Mouse (Mus musculus): ENCODE data around the gene Nav2. TPM values are rescaled to one million over a fixed set of nuclear protein-coding genes. Genes with fewer than 3 reads are reported as not detected.

Nav2 gene
- total and polyA plus RNA-seq, 3 experiments: 1.0 TPM; not detected in 2

- H3K4me3 ChIP-seq (ENCODE audit: low read depth, low read length): no peak overlapping the region
- no peak for ATAC-seq (ENCODE audit: extremely low read depth, insufficient number of reproducible peaks, low FRiP score, poor library complexity, severe bottlenecking)
Measured at GRCm38 (mm10) chr7:49152297-49152696, 243.8 kb downstream of the Nav2 start.

GRCm38 (mm10) chr7:49152713-49153112 is 244.2 kb downstream of the Nav2 start:
- TF ChIP-seq GATA1 (IDR thresholded peaks at IDR 0.05; ENCODE audit: borderline replicate concordance, low read length) (no peak), CTCF (IDR thresholded peaks at IDR 0.05; ENCODE audit: low read depth, low read length) (no peak), POLR2AphosphoS5 (IDR thresholded peaks at IDR 0.05; ENCODE audit: insufficient replicate concordance, low read depth, low read length) (no peak), TAL1 (conservative IDR thresholded peaks at IDR 0.05; ENCODE audit: low read depth, low read length) (no peak), GATA2 (IDR thresholded peaks at IDR 0.05; ENCODE audit: borderline replicate concordance, low read depth, low read length) (no peak)
- no peak for DNase-seq (ENCODE audit: low spot score)
- H3K9me3 ChIP-seq (replicated peaks): peaks cover 65% of the 10 kb centered on the region
- ATAC-seq (ENCODE audit: extremely low read depth, insufficient number of reproducible peaks, low FRiP score, poor library complexity, severe bottlenecking): no peak
- no peaks in the 10 kb centered on the region for H3K4me1 ChIP-seq (ENCODE audit: insufficient read depth, low read depth, low read length)
- H3K36me3 ChIP-seq (replicated peaks): no peaks in the 10 kb centered on the region
- no peaks in the 10 kb centered on the region for H3K27me3 ChIP-seq (ENCODE audit: insufficient read depth, low read length)
- no peak overlapping the region for H3K4me3 ChIP-seq (ENCODE audit: low read depth, low read length)

More at GRCm38 (mm10) chr7:49152297-49152696, 243.8 kb downstream of the Nav2 start:
- H3K36me3 ChIP-seq (replicated peaks): no peaks in the 10 kb centered on the region
- TF ChIP-seq TAL1 (conservative IDR thresholded peaks at IDR 0.05; ENCODE audit: low read depth, low read length): no peak
- no peak for TF ChIP-seq GATA2 (IDR thresholded peaks at IDR 0.05; ENCODE audit: borderline replicate concordance, low read depth, low read length)
- no peak for TF ChIP-seq POLR2AphosphoS5 (IDR thresholded peaks at IDR 0.05; ENCODE audit: insufficient replicate concordance, low read depth, low read length)
- no peak for TF ChIP-seq CTCF (IDR thresholded peaks at IDR 0.05; ENCODE audit: low read depth, low read length)
- TF ChIP-seq GATA1 (IDR thresholded peaks at IDR 0.05; ENCODE audit: borderline replicate concordance, low read length): no peak
- H3K27me3 ChIP-seq (ENCODE audit: insufficient read depth, low read length): no peaks in the 10 kb centered on the region
- peaks cover 68% of the 10 kb centered on the region for H3K9me3 ChIP-seq (replicated peaks)
- no peaks in the 10 kb centered on the region for H3K4me1 ChIP-seq (ENCODE audit: insufficient read depth, low read depth, low read length)
- DNase-seq (ENCODE audit: low spot score): no peak

GRCm38 (mm10) chr7:49158641-49159381 is 250.3 kb downstream of the Nav2 start:
- Histone ChIP-seq H3K27me3 (ENCODE audit: insufficient read depth, low read length) (no peaks in the 10 kb centered on the region), H3K9me3 (replicated peaks) (peaks cover 68% of the 10 kb centered on the region), H3K36me3 (replicated peaks) (no peaks in the 10 kb centered on the region), H3K4me1 (ENCODE audit: insufficient read depth, low read depth, low read length) (no peaks in the 10 kb centered on the region), H3K4me3 (ENCODE audit: low read depth, low read length) (no peak overlapping the region)
- TF ChIP-seq GATA2 (IDR thresholded peaks at IDR 0.05; ENCODE audit: borderline replicate concordance, low read depth, low read length): no peak
- no peak for TF ChIP-seq CTCF (IDR thresholded peaks at IDR 0.05; ENCODE audit: low read depth, low read length)
- no peak for TF ChIP-seq GATA1 (IDR thresholded peaks at IDR 0.05; ENCODE audit: borderline replicate concordance, low read length)
- no peak for TF ChIP-seq TAL1 (conservative IDR thresholded peaks at IDR 0.05; ENCODE audit: low read depth, low read length)
- TF ChIP-seq POLR2AphosphoS5 (IDR thresholded peaks at IDR 0.05; ENCODE audit: insufficient replicate concordance, low read depth, low read length): no peak
- ATAC-seq (ENCODE audit: extremely low read depth, insufficient number of reproducible peaks, low FRiP score, poor library complexity, severe bottlenecking) (no peak), DNase-seq (ENCODE audit: low spot score) (no peak)

GRCm38 (mm10) chr7:49159646-49160555 is 251.4 kb downstream of the Nav2 start:
- no peak for DNase-seq (ENCODE audit: low spot score)
- no peak for TF ChIP-seq TAL1 (conservative IDR thresholded peaks at IDR 0.05; ENCODE audit: low read depth, low read length)
- no peak for TF ChIP-seq GATA1 (IDR thresholded peaks at IDR 0.05; ENCODE audit: borderline replicate concordance, low read length)
- TF ChIP-seq POLR2AphosphoS5 (IDR thresholded peaks at IDR 0.05; ENCODE audit: insufficient replicate concordance, low read depth, low read length): no peak
- no peak for TF ChIP-seq GATA2 (IDR thresholded peaks at IDR 0.05; ENCODE audit: borderline replicate concordance, low read depth, low read length)
- TF ChIP-seq CTCF (IDR thresholded peaks at IDR 0.05; ENCODE audit: low read depth, low read length): no peak
- Histone ChIP-seq H3K36me3 (replicated peaks) (no peaks in the 10 kb centered on the region), H3K9me3 (replicated peaks) (peaks cover 70% of the 10 kb centered on the region), H3K4me1 (ENCODE audit: insufficient read depth, low read depth, low read length) (no peaks in the 10 kb centered on the region), H3K27me3 (ENCODE audit: insufficient read depth, low read length) (no peaks in the 10 kb centered on the region), H3K4me3 (ENCODE audit: low read depth, low read length) (no peak overlapping the region)
- no peak for ATAC-seq (ENCODE audit: extremely low read depth, insufficient number of reproducible peaks, low FRiP score, poor library complexity, severe bottlenecking)

- Histone ChIP-seq H3K4me1 (ENCODE audit: insufficient read depth, low read depth, low read length) (no peaks in the 10 kb centered on the region), H3K27me3 (ENCODE audit: insufficient read depth, low read length) (no peaks in the 10 kb centered on the region), H3K36me3 (replicated peaks) (no peaks in the 10 kb centered on the region), H3K9me3 (replicated peaks) (peaks cover 72% of the 10 kb centered on the region), H3K4me3 (ENCODE audit: low read depth, low read length) (no peak overlapping the region)
- no peak for ATAC-seq (ENCODE audit: extremely low read depth, insufficient number of reproducible peaks, low FRiP score, poor library complexity, severe bottlenecking)
- TF ChIP-seq TAL1 (conservative IDR thresholded peaks at IDR 0.05; ENCODE audit: low read depth, low read length) (no peak), CTCF (IDR thresholded peaks at IDR 0.05; ENCODE audit: low read depth, low read length) (no peak), GATA1 (IDR thresholded peaks at IDR 0.05; ENCODE audit: borderline replicate concordance, low read length) (no peak), POLR2AphosphoS5 (IDR thresholded peaks at IDR 0.05; ENCODE audit: insufficient replicate concordance, low read depth, low read length) (no peak), GATA2 (IDR thresholded peaks at IDR 0.05; ENCODE audit: borderline replicate concordance, low read depth, low read length) (no peak)
- no peak for DNase-seq (ENCODE audit: low spot score)
Measured at GRCm38 (mm10) chr7:49162079-49162478, 253.6 kb downstream of the Nav2 start.

DNA sequence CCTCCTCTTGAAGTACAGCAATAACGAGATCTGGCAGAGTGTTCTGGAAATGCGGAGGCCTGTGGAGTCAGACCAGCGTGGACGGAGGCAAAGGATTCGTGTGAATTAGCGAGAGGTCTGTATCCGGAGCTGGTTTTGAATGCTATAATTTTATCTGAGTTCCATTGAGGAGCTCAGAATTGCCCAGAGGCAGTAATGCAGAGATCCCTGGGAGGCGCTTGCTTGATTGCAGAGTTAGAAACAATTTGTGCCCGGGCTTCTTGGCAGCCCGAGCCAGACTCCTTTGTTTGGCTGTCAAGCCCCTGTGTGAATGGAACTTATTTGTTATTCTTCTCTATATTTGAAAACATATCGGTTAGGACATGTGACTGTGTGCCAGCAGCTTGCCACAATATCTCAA is 255.3 kb downstream of the Nav2 start:
- DNase-seq (ENCODE audit: low spot score) (no peak), ATAC-seq (ENCODE audit: extremely low read depth, insufficient number of reproducible peaks, low FRiP score, poor library complexity, severe bottlenecking) (no peak)
- Histone ChIP-seq H3K27me3 (ENCODE audit: insufficient read depth, low read length) (no peaks in the 10 kb centered on the region), H3K9me3 (replicated peaks) (peaks cover 82% of the 10 kb centered on the region), H3K4me3 (ENCODE audit: low read depth, low read length) (no peak overlapping the region), H3K36me3 (replicated peaks) (no peaks in the 10 kb centered on the region), H3K4me1 (ENCODE audit: insufficient read depth, low read depth, low read length) (no peaks in the 10 kb centered on the region)
- TF ChIP-seq POLR2AphosphoS5 (IDR thresholded peaks at IDR 0.05; ENCODE audit: insufficient replicate concordance, low read depth, low read length) (no peak), TAL1 (conservative IDR thresholded peaks at IDR 0.05; ENCODE audit: low read depth, low read length) (no peak), GATA1 (IDR thresholded peaks at IDR 0.05; ENCODE audit: borderline replicate concordance, low read length) (no peak), CTCF (IDR thresholded peaks at IDR 0.05; ENCODE audit: low read depth, low read length) (no peak), GATA2 (IDR thresholded peaks at IDR 0.05; ENCODE audit: borderline replicate concordance, low read depth, low read length) (no peak)
